Mouse (Mus musculus): ENCODE data around the gene Zdhhc14. TPM values are rescaled to one million over a fixed set of nuclear protein-coding genes. Genes with fewer than 3 reads are reported as not detected.

Gene Zdhhc14
- polyA plus RNA-seq, 1 experiment from 2014 or later: 4.1 TPM

DNA sequence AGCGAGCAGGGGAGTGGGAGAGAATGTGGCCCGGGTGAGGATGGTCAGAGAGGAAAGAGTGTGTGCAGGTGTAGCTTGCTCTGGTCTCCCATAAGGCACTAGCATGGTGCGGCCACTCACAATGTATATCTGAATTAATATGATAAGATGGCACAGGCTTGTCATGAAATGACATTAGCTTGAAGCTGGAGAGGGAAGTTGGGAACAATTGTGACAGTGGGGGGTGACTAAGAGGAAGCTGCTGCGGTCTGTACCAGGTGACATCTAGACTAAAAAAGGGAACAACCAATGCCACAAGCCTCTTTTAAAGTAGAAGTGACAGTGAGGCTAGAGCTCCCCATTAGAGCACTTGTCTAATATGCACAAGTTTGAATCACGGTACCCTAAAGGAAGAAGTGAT, 238.2 kb downstream of the Zdhhc14 start:
- Histone ChIP-seq H3K4me1 (no peaks in the 10 kb centered on the region), H3K4me2 (replicated peaks) (no peak overlapping the region), H3K9me3 (no peaks in the 10 kb centered on the region), H3K27ac (replicated peaks) (no peak overlapping the region), H3K36me3 (no peaks in the 10 kb centered on the region), H3K9ac (replicated peaks) (no peak overlapping the region), H3K4me3 (no peak overlapping the region), H3K27me3 (no peaks in the 10 kb centered on the region)
- ATAC-seq (ENCODE audit: low FRiP score, low read depth): no peak
- 95% methylated on average over 5 of the region's 5 CpGs for WGBS

DNA sequence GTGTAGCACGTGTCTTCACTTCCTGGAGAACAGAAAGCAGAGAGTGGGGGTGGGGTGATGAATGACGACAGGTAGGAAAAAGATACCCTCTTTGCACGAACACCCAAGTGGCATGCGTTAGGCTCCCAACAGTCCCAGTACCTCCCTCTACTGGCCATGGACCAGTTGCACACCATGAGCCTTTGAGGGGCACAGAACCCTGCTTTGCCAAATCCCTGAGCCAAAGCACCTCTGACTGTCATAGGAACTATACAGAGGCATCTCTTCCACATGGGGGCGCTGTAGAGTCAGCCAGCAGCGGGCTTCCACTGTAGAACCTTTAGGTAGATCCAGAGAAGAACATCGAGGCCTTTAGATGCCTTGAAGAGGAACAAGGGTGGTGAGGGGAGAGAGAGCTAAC, 241.0 kb downstream of the Zdhhc14 start:
- Histone ChIP-seq H3K36me3 (no peaks in the 10 kb centered on the region), H3K9me3 (no peaks in the 10 kb centered on the region), H3K4me2 (replicated peaks) (no peak overlapping the region), H3K4me3 (no peak overlapping the region), H3K4me1 (no peaks in the 10 kb centered on the region), H3K9ac (replicated peaks) (no peak overlapping the region), H3K27ac (replicated peaks) (no peak overlapping the region), H3K27me3 (no peaks in the 10 kb centered on the region)
- 38% methylated on average over 7 of the region's 7 CpGs for WGBS
- no peak for ATAC-seq (ENCODE audit: low FRiP score, low read depth)

DNA sequence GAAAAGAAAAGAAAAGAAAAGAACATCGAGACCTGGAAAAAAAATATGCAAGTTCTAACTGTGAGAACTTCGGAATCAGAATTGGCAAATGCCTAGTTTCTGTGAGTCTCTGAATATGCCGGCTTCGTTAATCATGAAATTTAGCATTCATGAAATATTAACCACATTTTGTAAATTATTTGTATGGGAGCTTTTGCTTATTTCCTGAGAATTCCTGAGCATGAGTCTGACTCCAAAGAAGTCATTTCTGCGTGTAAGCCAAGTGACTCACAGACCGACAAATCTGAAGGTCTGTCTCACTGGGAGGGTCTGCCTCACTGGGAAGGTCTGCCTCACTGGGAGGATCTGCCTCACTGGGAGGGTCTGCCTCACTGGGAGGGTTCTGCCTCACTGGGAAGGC, 248.7 kb downstream of the Zdhhc14 start:
- H3K4me3 ChIP-seq: no peak overlapping the region
- H3K27ac ChIP-seq (replicated peaks): no peak overlapping the region
- H3K9me3 ChIP-seq: no peaks in the 10 kb centered on the region
- no peaks in the 10 kb centered on the region for H3K27me3 ChIP-seq
- WGBS: 95% methylated on average over 6 of the region's 6 CpGs
- H3K4me2 ChIP-seq (replicated peaks): no peak overlapping the region
- ATAC-seq (ENCODE audit: low FRiP score, low read depth): no peak
- no peaks in the 10 kb centered on the region for H3K4me1 ChIP-seq
- H3K9ac ChIP-seq (replicated peaks): no peak overlapping the region
- no peaks in the 10 kb centered on the region for H3K36me3 ChIP-seq

DNA sequence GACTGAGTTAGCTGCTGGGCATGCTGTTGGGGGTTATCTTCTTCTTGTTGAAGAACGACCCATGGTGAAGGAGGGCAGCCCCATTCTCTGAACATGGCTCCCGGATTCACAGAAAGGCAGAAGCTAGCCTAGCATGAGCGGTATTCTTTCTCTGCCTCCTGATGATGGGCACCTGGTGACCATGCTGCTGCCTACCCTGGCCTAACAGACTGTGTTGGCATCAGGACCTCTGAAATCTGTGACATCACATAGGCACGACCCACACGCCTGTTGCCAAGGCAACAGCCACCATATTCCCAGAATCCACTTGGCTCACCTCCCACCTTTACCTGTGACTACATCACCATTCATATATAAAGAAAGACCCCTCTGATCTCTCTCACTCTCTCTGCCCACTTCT, 251.7 kb downstream of the Zdhhc14 start:
- H3K9me3 ChIP-seq: no peaks in the 10 kb centered on the region
- H3K27ac ChIP-seq (replicated peaks): no peak overlapping the region
- 89% methylated on average over 5 of the region's 5 CpGs for WGBS
- no peak overlapping the region for H3K9ac ChIP-seq (replicated peaks)
- H3K27me3 ChIP-seq: no peaks in the 10 kb centered on the region
- H3K4me3 ChIP-seq: no peak overlapping the region
- H3K4me1 ChIP-seq: no peaks in the 10 kb centered on the region
- H3K4me2 ChIP-seq (replicated peaks): no peak overlapping the region
- no peaks in the 10 kb centered on the region for H3K36me3 ChIP-seq
- ATAC-seq (ENCODE audit: low FRiP score, low read depth): no peak

DNA sequence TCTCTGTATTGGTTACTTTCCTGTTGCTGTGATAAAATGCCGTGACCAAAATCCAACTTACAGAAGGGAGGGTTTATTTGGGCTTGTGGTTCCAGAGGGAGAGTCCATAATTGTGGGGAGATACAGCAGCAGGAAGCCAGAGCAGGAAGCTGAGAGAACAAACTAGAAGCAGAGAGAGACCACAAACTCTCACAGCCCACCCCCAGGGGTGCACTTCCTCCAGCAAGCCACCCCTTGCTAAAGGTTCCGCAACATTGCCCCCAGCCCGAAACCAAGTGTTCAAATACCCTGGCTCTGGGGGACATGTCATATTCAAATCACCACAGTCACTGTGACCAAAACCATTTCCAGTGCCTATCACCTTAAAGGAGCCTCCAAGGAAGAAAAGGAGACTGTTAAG, 254.0 kb downstream of the Zdhhc14 start:
- ATAC-seq (ENCODE audit: low FRiP score, low read depth): no peak
- no peaks in the 10 kb centered on the region for H3K36me3 ChIP-seq
- no peak overlapping the region for H3K27ac ChIP-seq (replicated peaks)
- peaks cover 6% of the 10 kb centered on the region; the same call in 1 of the 2 replicates for H3K27me3 ChIP-seq
- no peak overlapping the region for H3K9ac ChIP-seq (replicated peaks)
- no peaks in the 10 kb centered on the region for H3K4me1 ChIP-seq
- no peak overlapping the region for H3K4me3 ChIP-seq
- 87% methylated on average over 3 of the region's 3 CpGs for WGBS
- H3K4me2 ChIP-seq (replicated peaks): no peak overlapping the region
- H3K9me3 ChIP-seq: no peaks in the 10 kb centered on the region

DNA sequence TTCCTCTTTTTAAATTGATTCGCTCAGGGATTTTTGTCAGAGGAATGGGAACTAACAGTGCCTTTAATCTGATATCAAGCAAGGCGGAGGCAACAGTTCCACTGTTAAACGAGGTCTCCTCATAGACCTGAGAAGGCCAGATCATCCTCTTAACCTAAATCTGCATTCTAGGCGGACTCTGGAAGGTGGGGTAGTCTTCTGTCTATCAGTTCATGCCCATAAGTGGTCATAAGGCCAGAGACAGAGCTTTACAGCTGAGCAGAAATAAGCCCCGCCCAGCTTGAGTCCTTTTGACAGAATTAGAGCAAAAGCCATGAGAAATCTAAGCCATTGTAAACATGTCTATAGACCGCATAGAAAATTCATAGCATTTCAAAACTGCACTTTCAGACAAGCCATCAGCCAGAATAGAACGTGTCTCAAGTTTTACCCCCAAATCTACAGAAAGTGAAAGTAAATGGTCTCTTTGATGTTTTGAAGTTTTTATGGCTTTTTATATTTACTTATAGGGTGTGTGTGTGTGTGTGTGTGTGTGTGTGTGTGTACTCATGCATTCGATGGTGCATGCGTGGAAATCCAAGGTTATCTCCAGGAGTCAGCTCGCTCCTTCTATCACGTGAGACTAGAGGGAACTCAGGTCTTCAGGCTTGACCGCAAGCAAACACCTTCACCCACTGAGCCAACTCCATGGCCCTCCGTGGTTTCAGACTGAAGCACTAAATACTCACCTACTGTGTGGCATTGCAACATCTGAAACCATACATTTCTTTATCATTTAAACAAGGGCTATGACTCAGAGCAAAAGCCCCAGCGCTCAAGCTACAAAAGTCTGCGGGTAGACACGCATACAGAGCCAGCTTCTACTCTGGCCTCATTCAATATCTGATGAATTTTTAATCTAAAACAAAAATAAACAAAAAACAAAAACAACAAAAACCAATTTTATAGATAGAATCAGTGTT, 255.5 kb downstream of the Zdhhc14 start:
- Histone ChIP-seq H3K27me3 (peaks cover 11% of the 10 kb centered on the region; the same call in 1 of the 2 replicates), H3K27ac (replicated peaks) (no peak overlapping the region), H3K4me2 (replicated peaks) (no peak overlapping the region), H3K36me3 (no peaks in the 10 kb centered on the region), H3K4me1 (peaks cover 4% of the 10 kb centered on the region; the same call in 1 of the 2 replicates), H3K4me3 (no peak overlapping the region), H3K9me3 (no peaks in the 10 kb centered on the region), H3K9ac (replicated peaks) (no peak overlapping the region)
- 80% methylated on average over 16 of the region's 16 CpGs for whole genome bisulfite sequencing
- no peak for ATAC-seq (ENCODE audit: low FRiP score, low read depth)

DNA sequence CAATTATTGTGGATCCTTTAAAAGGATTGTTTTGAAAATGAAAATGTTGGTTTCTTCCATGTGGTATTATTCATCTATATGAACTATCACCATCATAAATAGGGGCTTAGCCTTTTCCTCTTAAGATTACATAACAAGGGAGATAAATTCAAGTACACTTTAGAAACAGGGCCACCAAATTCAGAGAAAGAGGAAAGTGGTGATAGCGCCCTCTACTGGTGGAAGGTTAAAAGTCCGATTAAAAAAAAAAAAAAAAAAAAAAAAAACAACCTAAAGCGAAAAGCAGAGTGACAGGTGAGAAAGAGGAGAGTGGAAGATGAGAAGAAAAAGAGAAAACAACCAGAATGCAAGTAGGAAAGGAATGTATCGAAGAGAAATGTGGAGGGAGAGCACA, 256.1 kb downstream of the Zdhhc14 start:
- Histone ChIP-seq H3K4me3 (no peak overlapping the region), H3K9ac (replicated peaks) (no peak overlapping the region), H3K27ac (replicated peaks) (no peak overlapping the region), H3K27me3 (peaks cover 11% of the 10 kb centered on the region; the same call in 1 of the 2 replicates), H3K36me3 (no peaks in the 10 kb centered on the region), H3K4me1 (peaks cover 4% of the 10 kb centered on the region; the same call in 1 of the 2 replicates), H3K9me3 (no peaks in the 10 kb centered on the region), H3K4me2 (replicated peaks) (no peak overlapping the region)
- no peak for ATAC-seq (ENCODE audit: low FRiP score, low read depth)
- 10% methylated on average over 4 of the region's 4 CpGs for WGBS

DNA sequence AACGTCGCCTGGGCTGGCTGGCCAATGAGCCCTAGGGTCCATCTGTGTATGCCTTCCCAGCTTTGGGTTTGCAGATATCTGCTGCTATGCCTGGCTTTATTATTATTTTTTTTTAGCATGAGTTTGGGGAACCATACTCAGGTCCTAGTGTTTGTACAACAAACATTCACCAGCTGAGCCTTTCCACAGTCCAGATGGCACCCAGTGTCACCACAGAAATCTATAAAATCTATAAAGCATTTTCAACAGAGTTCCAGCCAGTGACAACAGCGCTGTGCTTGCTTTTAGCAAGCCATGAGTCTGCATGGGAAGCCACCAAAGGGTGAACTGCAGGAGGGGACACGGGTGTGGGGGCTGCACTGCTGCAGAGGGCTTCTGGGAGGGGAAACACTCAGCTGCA, 257.9 kb downstream of the Zdhhc14 start:
- Histone ChIP-seq H3K9ac (replicated peaks) (no peak overlapping the region), H3K4me3 (no peak overlapping the region), H3K27ac (replicated peaks) (no peak overlapping the region), H3K27me3 (peaks cover 11% of the 10 kb centered on the region; the same call in 1 of the 2 replicates), H3K9me3 (no peaks in the 10 kb centered on the region), H3K36me3 (no peaks in the 10 kb centered on the region), H3K4me2 (replicated peaks) (no peak overlapping the region), H3K4me1 (peaks cover 4% of the 10 kb centered on the region; the same call in 1 of the 2 replicates)
- 81% methylated on average over 4 of the region's 4 CpGs for WGBS
- no peak for ATAC-seq (ENCODE audit: low FRiP score, low read depth)

DNA sequence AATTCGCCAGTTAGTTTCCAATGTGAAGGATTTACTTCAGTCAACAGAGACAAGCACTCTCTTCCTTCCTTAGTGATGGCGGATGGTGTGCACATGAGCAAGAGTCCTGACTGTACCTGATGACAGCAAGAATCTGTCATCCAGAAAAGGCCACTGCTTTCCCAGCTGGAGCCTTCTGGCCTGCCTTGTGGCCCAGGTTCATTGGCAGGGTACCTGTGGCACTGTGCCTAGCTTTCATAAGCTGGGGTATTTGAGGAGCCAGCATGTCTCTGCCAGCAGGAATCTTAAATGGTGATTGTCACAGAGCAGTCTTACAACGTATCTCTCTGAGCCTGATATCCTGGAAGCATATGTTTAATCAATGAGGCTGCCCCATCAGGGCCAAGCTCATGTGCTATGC, 258.7 kb downstream of the Zdhhc14 start:
- no peak overlapping the region for H3K27ac ChIP-seq (replicated peaks)
- H3K4me3 ChIP-seq: no peak overlapping the region
- H3K36me3 ChIP-seq: no peaks in the 10 kb centered on the region
- peaks cover 4% of the 10 kb centered on the region; the same call in 1 of the 2 replicates for H3K4me1 ChIP-seq
- peaks cover 11% of the 10 kb centered on the region; the same call in 1 of the 2 replicates for H3K27me3 ChIP-seq
- H3K9me3 ChIP-seq: no peaks in the 10 kb centered on the region
- H3K4me2 ChIP-seq (replicated peaks): no peak overlapping the region
- no peak for ATAC-seq (ENCODE audit: low FRiP score, low read depth)
- no peak overlapping the region for H3K9ac ChIP-seq (replicated peaks)
- WGBS: 86% methylated on average over 3 of the region's 3 CpGs

DNA sequence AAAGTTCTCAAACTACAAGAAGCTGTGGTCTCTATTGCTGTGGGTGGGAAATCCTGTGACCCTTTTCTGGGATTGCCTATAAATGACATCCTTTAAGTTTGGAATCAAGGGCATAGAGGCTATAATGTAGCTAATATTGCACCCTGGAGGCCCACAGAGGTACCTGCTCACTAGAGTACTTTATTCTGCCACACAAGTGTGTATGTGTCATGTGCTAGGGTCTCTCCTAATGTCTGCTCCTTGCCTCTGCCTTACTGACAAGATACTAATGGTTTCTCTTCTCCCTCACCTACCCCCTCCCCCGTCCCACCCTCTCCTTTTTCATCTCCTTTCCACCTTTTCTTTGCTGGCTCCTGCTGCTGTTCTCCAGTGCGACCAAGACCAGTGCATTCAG, 260.0 kb downstream of the Zdhhc14 start:
- peaks cover 4% of the 10 kb centered on the region; the same call in 1 of the 2 replicates for H3K4me1 ChIP-seq
- WGBS: 45% methylated on average over 2 of the region's 2 CpGs
- H3K27ac ChIP-seq (replicated peaks): no peak overlapping the region
- peak overlapping the region; percentile 44 for H3K4me3 ChIP-seq
- peak overlapping the region; percentile 56; the same call in 1 of the 2 replicates for H3K9ac ChIP-seq (replicated peaks)
- peaks cover 11% of the 10 kb centered on the region; the same call in 1 of the 2 replicates for H3K27me3 ChIP-seq
- H3K36me3 ChIP-seq: no peaks in the 10 kb centered on the region
- ATAC-seq (ENCODE audit: low FRiP score, low read depth): peak; percentile 35
- H3K4me2 ChIP-seq (replicated peaks): peak overlapping the region; percentile 80
- H3K9me3 ChIP-seq: no peaks in the 10 kb centered on the region

DNA sequence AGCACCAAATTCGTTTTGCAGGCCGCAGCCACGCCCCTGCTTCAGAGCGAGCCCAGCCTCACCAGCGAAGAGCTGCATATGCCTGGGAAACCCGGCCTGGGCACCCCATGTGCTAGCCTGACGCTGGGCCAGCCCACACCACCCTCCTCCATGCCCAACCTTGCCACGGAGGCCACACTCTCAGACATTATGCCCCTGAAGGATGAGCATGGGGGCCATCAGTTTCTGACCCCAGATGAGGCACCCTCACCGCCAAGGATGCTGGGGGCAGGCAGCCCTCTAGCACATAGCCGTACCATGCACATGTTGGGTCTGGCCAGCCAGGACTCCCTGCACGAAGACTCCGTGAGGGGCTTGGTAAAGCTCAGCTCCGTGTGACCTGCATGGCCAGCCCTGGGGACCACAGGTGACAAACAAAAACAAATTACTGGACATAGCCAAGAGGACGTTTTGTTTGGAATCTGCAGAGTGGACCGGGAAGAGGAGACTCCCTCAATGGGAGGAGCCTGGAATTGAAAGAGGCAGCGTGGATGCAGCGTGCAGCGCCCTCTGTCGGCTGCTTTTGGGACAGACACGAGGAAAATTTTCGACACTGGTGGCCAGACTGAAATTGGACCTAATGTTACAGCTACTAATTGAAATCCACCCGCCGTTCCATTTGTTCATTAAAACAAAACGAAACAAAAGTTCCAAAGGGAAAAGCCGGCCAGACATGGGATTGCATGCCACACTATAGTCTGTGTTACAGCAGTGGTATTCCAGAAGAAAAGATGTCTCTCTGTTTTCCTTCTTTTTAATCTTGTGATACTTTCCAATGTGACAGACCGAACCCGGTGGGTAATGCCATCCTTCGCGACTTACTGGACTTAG, 260.6 kb downstream of the Zdhhc14 start:
- H3K9me3 ChIP-seq: no peaks in the 10 kb centered on the region
- H3K27ac ChIP-seq (replicated peaks): no peak overlapping the region
- H3K4me3 ChIP-seq: peak overlapping the region; percentile 44
- no peaks in the 10 kb centered on the region for H3K36me3 ChIP-seq
- WGBS: 11% methylated on average over 29 of the region's 29 CpGs
- ATAC-seq (ENCODE audit: low FRiP score, low read depth): peak; percentile 85
- peaks cover 4% of the 10 kb centered on the region; the same call in 1 of the 2 replicates for H3K4me1 ChIP-seq
- peak overlapping the region; percentile 80 for H3K4me2 ChIP-seq (replicated peaks)
- peak overlapping the region; percentile 56 for H3K9ac ChIP-seq (replicated peaks)
- peaks cover 11% of the 10 kb centered on the region; the same call in 1 of the 2 replicates for H3K27me3 ChIP-seq

DNA sequence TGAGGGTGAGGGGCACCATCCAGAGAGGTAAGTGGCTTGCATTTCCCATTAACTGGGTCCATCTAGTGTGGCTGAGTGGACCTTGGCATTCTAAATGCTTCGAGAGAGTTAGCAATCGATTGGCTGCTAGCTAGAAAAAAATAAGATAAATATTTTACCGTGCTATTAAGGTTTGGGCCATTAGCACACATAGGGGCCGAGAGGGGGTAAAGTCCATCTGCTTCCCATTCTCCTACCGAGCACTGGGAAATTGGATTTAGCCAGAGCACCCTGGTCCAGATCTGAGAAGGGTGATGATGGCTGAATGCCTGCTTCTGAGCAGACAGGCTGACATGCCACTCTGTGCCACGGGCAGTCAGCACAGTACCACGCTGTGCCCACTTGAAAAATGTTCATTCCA, 263.1 kb downstream of the Zdhhc14 start:
- ATAC-seq (ENCODE audit: low FRiP score, low read depth): no peak
- WGBS: 83% methylated on average over 7 of the region's 7 CpGs

More for the DNA sequence above, 263.1 kb downstream of the Zdhhc14 start:
- no peak overlapping the region for H3K27ac ChIP-seq (replicated peaks)
- H3K9me3 ChIP-seq: no peaks in the 10 kb centered on the region
- H3K9ac ChIP-seq (replicated peaks): no peak overlapping the region
- H3K4me3 ChIP-seq: no peak overlapping the region
- H3K36me3 ChIP-seq: no peaks in the 10 kb centered on the region
- H3K4me2 ChIP-seq (replicated peaks): no peak overlapping the region
- H3K4me1 ChIP-seq: peaks cover 4% of the 10 kb centered on the region; the same call in 1 of the 2 replicates
- peaks cover 15% of the 10 kb centered on the region for H3K27me3 ChIP-seq
